ENCODE assay signal across 11 mouse cellular contexts in the genomic region with DNA sequence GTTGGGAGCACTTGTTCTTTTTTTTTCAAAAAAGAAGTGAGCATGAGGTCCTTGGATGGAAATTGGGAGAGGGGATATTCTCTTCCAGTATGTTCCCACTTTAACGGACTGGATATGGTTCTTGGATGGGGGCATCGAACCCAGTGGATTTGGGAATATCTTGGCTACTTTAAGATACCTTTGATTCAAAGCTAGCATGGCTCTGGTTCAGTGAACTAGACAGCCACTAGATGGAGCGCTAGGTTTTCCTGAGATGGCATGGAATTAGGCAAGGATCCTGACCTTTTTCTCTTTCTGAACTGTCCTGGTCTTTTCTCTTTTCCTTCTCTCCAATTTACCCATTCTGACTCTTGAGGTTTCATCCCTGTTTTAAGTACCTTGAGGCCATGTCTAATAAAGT. TPM values are rescaled to one million over a fixed set of nuclear protein-coding genes. Genes with fewer than 3 reads are reported as not detected.
DNase-seq lines count a peak whose midpoint lies in the region; ATAC-seq and TF ChIP-seq lines count a peak whose summit lies in the region.
"Had no signal": no experiment of that assay in that cellular context is flagged by ENCODE, and none has a peak within 500 bp of the region (broad histone marks: within the 10 kb centered on the region; RNA-seq: fewer than 3 reads in every experiment).

No protein-coding gene starts in this region.

- H3K4me3 ChIP-seq in kidney, embryonic 15.5 days (replicated peaks): no peak overlapping the region
- H3K4me3 ChIP-seq in midbrain, postnatal 0 days (ENCODE audit: low read depth, low read length): no peak overlapping the region
- H3K4me3 ChIP-seq: embryonic facial prominence, embryonic 12.5 days; limb, embryonic 12.5 days; stomach, embryonic 15.5 days had no signal

- H3K4me1 ChIP-seq in kidney, embryonic 15.5 days: no peaks in the 10 kb centered on the region
- no peaks in the 10 kb centered on the region for H3K4me1 ChIP-seq in midbrain, postnatal 0 days (ENCODE audit: insufficient read depth, low read length)
- H3K4me1 ChIP-seq: embryonic facial prominence, embryonic 12.5 days; limb, embryonic 12.5 days; stomach, embryonic 15.5 days had no signal

- no peaks in the 10 kb centered on the region for H3K36me3 ChIP-seq in kidney, embryonic 15.5 days
- H3K36me3 ChIP-seq in midbrain, postnatal 0 days (ENCODE audit: insufficient read depth, low read length): no peaks in the 10 kb centered on the region
- H3K36me3 ChIP-seq: embryonic facial prominence, embryonic 12.5 days; limb, embryonic 12.5 days; stomach, embryonic 15.5 days had no signal

- DNase-seq in kidney, adult 18-20 months: peak; percentile 45
- DNase-seq in MN1 (ENCODE audit: low spot score): peak; percentile 79
- DNase-seq in cerebellum, postnatal 36 days: peak; percentile 38 to 62
- DNase-seq in heart, postnatal 36 days: peak; percentile 25 to 36
- peak; percentile 41 to 71 for DNase-seq in left cerebral cortex, postnatal 14 days (ENCODE audit: low spot score in 2 of 2)
- DNase-seq in midbrain, postnatal 0 days (ENCODE audit: low spot score): peak; percentile 76
- DNase-seq in spleen, postnatal 36 days (ENCODE audit: low spot score in 2 of 2): no peak

- H3K27ac ChIP-seq in kidney, embryonic 15.5 days: no peak overlapping the region
- no peak overlapping the region for H3K27ac ChIP-seq in midbrain, postnatal 0 days (ENCODE audit: low read depth, low read length)
- H3K27ac ChIP-seq: embryonic facial prominence, embryonic 12.5 days; limb, embryonic 12.5 days; stomach, embryonic 15.5 days had no signal

- H3K27me3 ChIP-seq in kidney, embryonic 15.5 days: no peaks in the 10 kb centered on the region
- no peaks in the 10 kb centered on the region for H3K27me3 ChIP-seq in midbrain, postnatal 0 days (ENCODE audit: insufficient read depth, low read length)
- H3K27me3 ChIP-seq: embryonic facial prominence, embryonic 12.5 days; limb, embryonic 12.5 days; stomach, embryonic 15.5 days had no signal

- no peaks in the 10 kb centered on the region for H3K9me3 ChIP-seq in kidney, embryonic 15.5 days (replicated peaks)
- no peaks in the 10 kb centered on the region for H3K9me3 ChIP-seq in midbrain, postnatal 0 days (ENCODE audit: low read length)
- H3K9me3 ChIP-seq: embryonic facial prominence, embryonic 12.5 days; limb, embryonic 12.5 days; stomach, embryonic 15.5 days had no signal

- no peak overlapping the region for H3K9ac ChIP-seq in kidney, embryonic 15.5 days
- H3K9ac ChIP-seq in midbrain, postnatal 0 days (replicated peaks; ENCODE audit: low read length, poor library complexity, severe bottlenecking): no peak overlapping the region
- H3K9ac ChIP-seq: embryonic facial prominence, embryonic 12.5 days; limb, embryonic 12.5 days; stomach, embryonic 15.5 days had no signal

- peak; percentile 91 for TF ChIP-seq CTCF in midbrain, postnatal 0 days (IDR thresholded peaks at IDR 0.05)

- H3K4me2 ChIP-seq in kidney, embryonic 15.5 days: no peak overlapping the region
- no peak overlapping the region for H3K4me2 ChIP-seq in midbrain, postnatal 0 days (ENCODE audit: low read depth, low read length, poor library complexity, severe bottlenecking)
- H3K4me2 ChIP-seq: embryonic facial prominence, embryonic 12.5 days; limb, embryonic 12.5 days; stomach, embryonic 15.5 days had no signal

- 24% methylated on average over 3 of the region's 3 CpGs for WGBS in kidney, embryonic 15.5 days
- WGBS in midbrain, postnatal 0 days: 29% methylated on average over 3 of the region's 3 CpGs

- ATAC-seq in kidney, embryonic 15.5 days (replicated peaks; ENCODE audit: low FRiP score): no peak
- 0 out of 2 replicates have a peak, but pooled peaks have one; percentile 65 for ATAC-seq in midbrain, postnatal 0 days (ENCODE audit: low FRiP score)

- intact Hi-C loops in heart, postnatal 36 days (cut with DNase I): loop anchor here (1.0 to 5.0 kb wide), 3 partner anchors 209 to 617 kb away; no protein-coding TSS in a partner anchor
- intact Hi-C loops in left cerebral cortex, postnatal 14 days (cut with DNase I): loop anchor here (5.0 to 10.0 kb wide), 2 partner anchors 104 to 257 kb away; a partner anchor contains a TSS

RNA-seq across cellular contexts. Expression of a gene that starts 20.6 kb away (rescaled TPM):
- polyA plus RNA-seq in kidney, embryonic 15.5 days (2015; fragmentation: Nextera tagmentation; extraction: Ambion mirVana): 64.3 and 64.8 TPM in 2 replicates
- total RNA-seq in heart, postnatal 36 days (2021): 10 to 100 TPM; 13.9 to 19.0 TPM
- 100 to 1,000 TPM; 125 to 133 TPM for total RNA-seq in left cerebral cortex, postnatal 14 days (2021)
- total RNA-seq in midbrain, postnatal 0 days (2014; rRNA removed): 38.2 and 75.3 TPM in 2 replicates
- 145 and 157 TPM in 2 replicates for polyA plus RNA-seq in midbrain, postnatal 0 days (2015; fragmentation: Nextera tagmentation; extraction: Ambion mirVana)

Comparison
In these comparisons a context has a peak if more than half of its experiments do, and no peak if none do; other contexts are left out.
1. DNase-seq: peak in kidney, adult 18-20 months (single experiment), MN1 (single experiment), cerebellum, postnatal 36 days (2 of 2), heart, postnatal 36 days (2 of 2), left cerebral cortex, postnatal 14 days (2 of 2) and midbrain, postnatal 0 days (single experiment); none in spleen, postnatal 36 days (0 of 2).